Mouse (Mus musculus) left cerebral cortex, adult 2 months (tissue): ENCODE measurements around the gene Rexo2. TPM values are rescaled to one million over a fixed set of nuclear protein-coding genes. Genes with fewer than 3 reads are reported as not detected.
"Not testable (repeated sequence)": the region's sequence is repeated elsewhere in the genome, so short reads cannot be mapped to it uniquely, and the experiment has no call there.

Source experiments
- DNase-seq, 2 experiments: peaks; one replicate each; pipeline ENCODE4 v3.0.0; 2021 to 2022; ENCODE audit warnings: low spot score in 2 of 2, mixed read lengths in 1 of 2; ENCODE audit errors: extremely low spot score in 1 of 2
- H3K27ac ChIP-seq: fragments of 200-600 bp; 2 replicates; pipeline ENCODE4 v1.8.1; 2022
- H3K4me3 ChIP-seq: fragments of 200-600 bp; 2 replicates; pipeline ENCODE4 v1.8.1; 2022
- CTCF ChIP-seq: fragments of 200-600 bp; IDR thresholded peaks from 2 replicates; pipeline ENCODE4 v1.8.1; 2022; ENCODE audit warnings: antibody characterized with exemption, mild to moderate bottlenecking, moderate library complexity
- intact Hi-C: fragments of 180-260 bp; cut with DNase I; formaldehyde crosslinking; loops from one replicate; pipeline ENCODE4 v1.15.1; 2025
- total RNA-seq, 2 experiments: library from RNA; stranded (reverse); gene quantifications; 2 replicates each; pipeline ENCODE4 v1.2.3; 2021

Gene Rexo2
- total RNA-seq, 2 experiments from 2014 or later, result 95.4 to 99.5 TPM

- Histone ChIP-seq H3K27ac (no peak overlapping the region), H3K4me3 (no peak overlapping the region)
- no peak for TF ChIP-seq CTCF
- intact Hi-C loops, result no loop called here
- no peak for DNase-seq
These were observed 20.8 kb upstream of the Rexo2 start for GRCm38 (mm10) chr9:48501192-48501591.

DNA sequence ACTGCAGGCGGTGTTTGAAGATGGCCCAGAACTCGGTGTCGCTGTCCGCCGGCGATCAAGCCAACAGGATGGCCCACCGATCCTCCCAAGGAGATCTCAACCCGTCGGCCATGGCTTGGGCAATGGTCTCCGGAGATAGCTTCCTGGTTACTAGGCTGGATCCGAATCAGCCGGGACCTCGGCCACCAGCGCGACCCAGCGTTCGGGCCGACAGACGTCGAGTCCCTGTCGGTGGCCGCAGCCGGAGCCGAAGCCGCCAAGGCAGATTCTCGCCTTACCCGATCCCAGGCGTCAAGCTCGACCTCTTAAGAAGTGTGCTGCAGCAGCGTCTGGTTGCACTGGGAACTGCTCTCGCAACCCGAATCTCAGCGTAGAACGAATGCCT, 15.1 kb upstream of the Rexo2 start:
- Histone ChIP-seq H3K4me3 (peak overlapping the region; percentile 93), H3K27ac (peak overlapping the region; percentile 98)
- intact Hi-C loops, result loop anchor here (1.0 kb wide), 2 partner anchors 15 to 64 kb away; partner anchors contain the start of gene Rexo2
- no peak; the same call in 1 of the 2 replicates for TF ChIP-seq CTCF
- DNase-seq, result no peak

- intact Hi-C loops, result loop anchor here (1.0 kb wide), 2 partner anchors 15 to 64 kb away; partner anchors contain the start of gene Rexo2
These were observed 14.6 kb upstream of the Rexo2 start, which contains the start of the genes Rbm7 and Gm5617 for GRCm38 (mm10) chr9:48494817-48495547. TSS of gene Rbm7 (minus strand) at chr9:48495299. TSS of gene Gm5617 (plus strand) at chr9:48495442.

DNA sequence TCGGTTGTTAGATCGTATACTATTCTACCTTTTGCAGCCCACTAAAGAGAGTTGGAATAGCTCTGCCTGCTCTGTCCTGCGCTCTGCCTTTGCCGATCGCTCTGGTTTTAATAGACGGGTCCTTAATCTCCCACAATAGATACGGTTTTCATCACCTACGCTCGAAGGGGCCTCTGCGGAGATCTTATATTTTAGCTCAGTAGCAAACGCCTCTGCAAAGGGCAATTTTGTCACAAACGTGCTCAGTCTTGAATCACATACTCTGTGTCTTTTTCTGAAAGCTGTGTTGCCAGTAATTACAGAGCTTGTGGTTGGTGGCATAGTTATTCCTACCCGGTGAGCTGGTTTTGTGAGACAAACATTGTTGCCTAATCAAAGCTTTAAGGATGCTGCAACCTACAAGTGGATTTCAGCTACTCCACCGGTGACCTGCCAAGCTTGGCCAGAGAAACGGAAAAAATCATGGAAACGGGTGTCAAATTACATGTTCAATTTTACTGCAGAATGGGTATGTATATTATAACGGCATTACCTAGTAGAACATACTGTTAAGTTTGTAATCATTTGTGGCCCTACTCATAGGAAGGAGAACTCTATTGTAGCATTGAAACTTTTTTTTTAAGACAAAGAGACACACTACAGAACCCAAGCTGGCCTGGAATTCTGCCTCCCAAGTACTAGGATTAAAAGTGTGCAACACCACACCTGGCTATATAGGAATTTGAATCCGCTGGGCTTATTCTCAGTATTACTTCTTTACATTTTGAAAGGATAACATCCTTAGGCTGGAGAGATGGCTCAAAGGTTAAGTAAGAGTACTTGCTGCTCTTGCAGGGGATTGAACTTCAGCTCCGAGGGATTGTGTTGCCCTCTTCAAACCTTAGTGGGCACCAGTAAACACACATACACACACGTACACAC, 1.1 kb upstream of the Rexo2 start:
- Histone ChIP-seq H3K27ac (no peak overlapping the region), H3K4me3 (peak overlapping the region; percentile 84)
- no peak for TF ChIP-seq CTCF
- intact Hi-C loops, result no loop called here
- no peak for DNase-seq

More at GRCm38 (mm10) chr9:48494817-48495547, 14.6 kb upstream of the Rexo2 start, which contains the start of the genes Rbm7 and Gm5617:
- peak; percentile 95 to 96 for DNase-seq
- Histone ChIP-seq H3K27ac (peak within 1 kb of the TSS; percentile 98), H3K4me3 (peak within 1 kb of the TSS; percentile 93)
- no peak for TF ChIP-seq CTCF

- peak overlapping the region; percentile 83 for H3K27ac ChIP-seq
- intact Hi-C loops, result loop anchor here (1.0 kb wide), 1 partner anchor 15 kb away; the partner anchor contains the start of genes Gm5617 and Rbm7
- TF ChIP-seq CTCF, result no peak
- H3K4me3 ChIP-seq, result peak overlapping the region; percentile 84
- no peak for DNase-seq
These were observed 499 bp downstream of the Rexo2 start for GRCm38 (mm10) chr9:48479838-48480410.

- intact Hi-C loops, result no loop called here
- TF ChIP-seq CTCF, result no peak
- no peak overlapping the region for H3K27ac ChIP-seq
- DNase-seq, result no peak
- no peak overlapping the region for H3K4me3 ChIP-seq
These were observed 1.6 kb downstream of the Rexo2 start for GRCm38 (mm10) chr9:48478808-48479207.

DNA sequence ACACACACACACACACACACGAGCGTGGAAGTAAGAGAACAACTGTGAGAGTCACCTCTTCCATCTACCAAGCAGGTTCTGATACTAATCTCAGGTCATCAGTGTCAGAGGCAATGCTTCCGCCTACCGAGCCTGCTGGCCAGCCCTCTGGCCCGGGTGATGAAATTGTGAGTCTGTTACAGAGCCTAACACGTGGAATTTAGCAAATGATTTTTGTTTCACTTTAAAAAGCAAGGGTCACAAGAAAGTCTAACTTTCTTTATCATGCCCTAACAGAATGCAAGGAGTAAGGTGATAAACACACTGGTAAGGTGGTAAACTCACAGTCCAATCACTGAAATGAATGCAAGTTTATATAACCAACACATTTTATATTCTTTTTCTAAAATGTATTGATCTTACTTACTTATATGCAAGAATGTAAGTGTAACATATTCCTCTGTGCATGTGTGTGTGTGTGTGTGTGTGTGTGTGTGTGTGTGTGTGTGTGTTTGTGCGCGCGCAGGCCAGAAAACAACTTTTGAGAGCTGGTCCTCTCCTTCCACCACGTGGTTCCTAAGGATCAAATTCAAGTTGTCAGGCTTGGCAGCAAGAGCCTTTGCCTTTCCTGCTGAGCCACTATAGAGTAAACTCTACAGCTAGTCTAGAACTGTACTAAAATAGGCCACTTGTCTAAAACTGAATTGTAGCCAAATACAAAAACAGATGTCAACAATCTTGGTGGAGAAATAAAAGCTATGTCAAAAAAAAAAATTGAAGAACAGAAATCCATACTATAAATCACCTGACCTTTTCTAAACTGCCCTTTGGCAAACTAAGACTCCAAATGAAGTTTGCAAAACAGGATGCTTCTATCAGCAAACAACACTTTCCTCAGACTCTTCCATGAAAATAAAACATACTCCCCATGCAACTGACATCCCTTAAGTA, 3.9 kb downstream of the Rexo2 start:
- DNase-seq, result no peak
- H3K4me3 ChIP-seq, result no peak overlapping the region
- H3K27ac ChIP-seq, result no peak overlapping the region
- no peak for TF ChIP-seq CTCF
- intact Hi-C loops, result no loop called here

- no peak overlapping the region for H3K4me3 ChIP-seq
- no peak for DNase-seq
- intact Hi-C loops, result no loop called here
- no peak for TF ChIP-seq CTCF
- no peak overlapping the region for H3K27ac ChIP-seq
These were observed 6.1 kb downstream of the Rexo2 start for GRCm38 (mm10) chr9:48474367-48474766.

- Histone ChIP-seq H3K4me3 (no peak overlapping the region), H3K27ac (no peak overlapping the region)
- DNase-seq, result no peak
- TF ChIP-seq CTCF, result peak; percentile 20; the same call in 1 of the 2 replicates
- intact Hi-C loops, result no loop called here
These were observed 7.3 kb downstream of the Rexo2 start for GRCm38 (mm10) chr9:48473131-48473530.

GRCm38 (mm10) chr9:48472441-48473025, 7.9 kb downstream of the Rexo2 start:
- Histone ChIP-seq H3K27ac (no peak overlapping the region), H3K4me3 (no peak overlapping the region)
- no peak for DNase-seq
- TF ChIP-seq CTCF, result no peak
- intact Hi-C loops, result no loop called here

- intact Hi-C loops, result loop anchor here (2.0 to 5.0 kb wide), 2 partner anchors 93 to 200 kb away; no protein-coding TSS in a partner anchor
- H3K4me3 ChIP-seq, H3K27ac ChIP-seq, DNase-seq: not testable (repeated sequence)
These were observed 13.0 kb downstream of the Rexo2 start for GRCm38 (mm10) chr9:48467471-48467870.
